Mouse (Mus musculus) cortical plate, adult 2 months (tissue): Measurements from ENCODE around the gene Lin52. TPM values are rescaled to one million over a fixed set of nuclear protein-coding genes. Genes with fewer than 3 reads are reported as not detected.

Source experiments
- H3K27ac ChIP-seq: fragments of 200-500 bp; 2 replicates; pipeline ENCODE4 v1.5.1; 2012; ENCODE audit warnings: low read length, control low read depth, inconsistent platforms; ENCODE audit not compliant: insufficient read depth
- H3K4me1 ChIP-seq: fragments of 200-500 bp; 2 replicates; pipeline ENCODE4 v1.6.1; 2011; ENCODE audit warnings: low read length; ENCODE audit not compliant: control insufficient read depth, insufficient read depth
- H3K4me3 ChIP-seq: fragments of 200-500 bp; 2 replicates; pipeline ENCODE4 v1.5.1; 2011; ENCODE audit warnings: mild to moderate bottlenecking, low read length, control low read depth; ENCODE audit not compliant: insufficient read depth
- CTCF ChIP-seq: fragments of 200-500 bp; IDR thresholded peaks from 2 replicates; pipeline ENCODE4 v1.5.1; 2011; ENCODE audit warnings: mild to moderate bottlenecking, control low read depth, low read length; ENCODE audit not compliant: insufficient read depth; ENCODE audit errors: extremely low read depth
- POLR2A ChIP-seq: fragments of 200-500 bp; IDR thresholded peaks from 2 replicates; pipeline ENCODE4 v1.6.1; 2011; ENCODE audit warnings: mild to moderate bottlenecking, low read length, control low read depth; ENCODE audit not compliant: insufficient read depth; ENCODE audit errors: extremely low read depth
- polyA plus RNA-seq: library from polyadenylated mRNA; depleted of rRNA; stranded (reverse); fragments of >200 nt; gene quantifications from 2 replicates; pipeline ENCODE4 v1.2.3, GENCODE M21; 2012

The Lin52 gene
- polyA plus RNA-seq, 1 experiment: 41.0 TPM

DNA sequence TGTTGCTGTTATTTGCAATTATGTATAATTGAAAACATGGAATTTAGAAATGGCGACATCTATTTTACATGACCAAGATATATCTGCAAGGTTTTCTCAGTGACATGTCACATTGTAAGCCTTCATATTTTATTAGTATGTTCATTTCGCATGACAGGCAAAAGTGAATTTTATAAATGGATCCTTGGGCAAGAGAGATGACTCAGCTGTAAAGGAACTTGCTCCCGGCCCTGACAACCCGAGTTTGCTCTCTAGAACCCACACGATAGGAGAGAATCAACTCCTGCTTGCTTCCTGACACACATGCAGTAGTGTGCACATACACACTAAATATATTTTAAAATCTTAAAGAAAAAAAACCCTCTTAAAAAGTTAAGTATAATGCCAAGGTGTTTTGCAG is 10.2 kb downstream of the Lin52 start:
- TF ChIP-seq CTCF (no peak), POLR2A (no peak)
- H3K4me1 ChIP-seq: no peaks in the 10 kb centered on the region; the same call in 1 of the 2 replicates
- H3K27ac ChIP-seq: no peak overlapping the region
- no peak overlapping the region for H3K4me3 ChIP-seq

DNA sequence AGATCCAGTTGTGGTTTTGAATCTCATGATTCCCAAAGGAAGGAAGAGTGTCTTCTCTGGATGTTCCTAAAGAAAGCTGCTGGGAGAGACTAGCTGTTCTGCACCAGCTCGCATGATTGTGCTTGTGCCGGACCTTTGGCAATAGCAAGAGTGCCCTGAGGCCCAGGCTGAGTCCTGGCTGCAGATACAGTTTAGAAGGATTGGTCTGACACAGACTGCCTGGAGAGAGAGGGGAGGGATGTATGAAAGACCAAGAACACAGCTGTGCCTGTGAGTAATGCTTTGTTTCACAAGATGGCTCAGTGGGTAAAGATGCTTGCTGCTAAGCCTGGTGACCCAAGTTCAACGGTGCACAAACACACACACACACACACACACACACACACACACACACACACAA is 11.6 kb downstream of the Lin52 start:
- TF ChIP-seq POLR2A (no peak), CTCF (no peak)
- H3K27ac ChIP-seq: no peak overlapping the region
- H3K4me3 ChIP-seq: no peak overlapping the region
- H3K4me1 ChIP-seq: no peaks in the 10 kb centered on the region

DNA sequence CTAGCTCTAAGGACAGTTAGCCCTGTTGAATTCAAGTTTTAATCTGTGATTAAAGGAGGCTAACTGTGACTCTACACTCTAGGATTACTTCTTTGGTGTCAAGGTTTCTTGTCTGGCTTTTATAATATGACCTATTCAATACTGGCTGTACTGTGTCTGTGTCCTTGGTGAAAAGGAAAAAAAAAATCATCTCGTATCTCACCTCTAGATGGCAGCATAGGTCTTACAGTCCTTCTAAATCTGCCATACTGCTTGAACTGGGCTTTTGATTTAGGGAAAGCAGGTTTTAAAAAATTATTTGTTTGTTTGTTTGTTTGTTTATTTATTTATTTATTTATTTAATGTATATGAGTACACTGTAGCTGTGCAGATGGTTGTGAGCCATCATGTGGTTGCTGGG is 17.5 kb downstream of the Lin52 start:
- Histone ChIP-seq H3K27ac (no peak overlapping the region), H3K4me1 (no peaks in the 10 kb centered on the region), H3K4me3 (no peak overlapping the region)
- TF ChIP-seq CTCF (no peak), POLR2A (no peak)

DNA sequence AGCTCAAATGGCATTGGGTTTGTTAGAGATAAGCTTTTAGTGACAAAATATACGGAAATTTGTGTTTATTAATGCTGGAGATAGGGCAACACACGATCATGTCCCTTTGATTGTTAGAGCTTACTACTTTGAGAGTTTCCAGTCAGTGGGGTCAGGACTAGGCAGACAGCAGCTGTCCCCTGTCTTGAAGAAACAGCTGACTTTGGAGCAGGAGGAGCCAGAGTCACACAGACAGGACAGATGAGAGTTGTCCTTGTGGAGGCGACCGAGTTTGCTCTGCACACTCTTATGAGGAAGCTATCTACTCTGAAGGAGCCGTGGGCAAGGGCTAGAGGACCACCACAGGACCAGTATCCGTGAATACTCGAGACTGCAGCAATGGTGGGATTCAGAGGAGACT is 27.7 kb downstream of the Lin52 start:
- Histone ChIP-seq H3K4me1 (no peaks in the 10 kb centered on the region), H3K4me3 (no peak overlapping the region), H3K27ac (no peak overlapping the region)
- no peak for TF ChIP-seq CTCF
- TF ChIP-seq POLR2A: no peak

DNA sequence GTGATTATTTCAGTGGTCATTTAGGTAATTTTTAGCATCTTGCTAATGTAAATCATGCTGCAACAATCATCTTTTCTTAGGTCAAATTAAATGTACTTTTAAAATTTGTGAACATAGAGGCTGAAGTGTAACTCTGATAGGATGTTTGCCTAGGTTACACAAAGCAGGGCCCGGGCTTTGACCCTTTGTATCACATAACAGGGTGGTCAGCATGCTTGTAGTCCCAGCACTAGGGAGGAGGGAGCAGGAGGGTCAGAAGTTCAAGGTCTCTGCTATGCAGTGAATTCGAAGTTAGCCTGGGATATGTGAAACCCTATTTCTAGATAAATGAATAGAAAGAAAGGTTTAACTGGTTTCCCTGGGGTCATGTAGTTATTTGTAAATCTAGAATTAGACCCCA is 30.0 kb downstream of the Lin52 start:
- no peak overlapping the region for H3K4me3 ChIP-seq
- no peak for TF ChIP-seq CTCF
- no peak for TF ChIP-seq POLR2A
- H3K4me1 ChIP-seq: no peaks in the 10 kb centered on the region
- H3K27ac ChIP-seq: no peak overlapping the region

DNA sequence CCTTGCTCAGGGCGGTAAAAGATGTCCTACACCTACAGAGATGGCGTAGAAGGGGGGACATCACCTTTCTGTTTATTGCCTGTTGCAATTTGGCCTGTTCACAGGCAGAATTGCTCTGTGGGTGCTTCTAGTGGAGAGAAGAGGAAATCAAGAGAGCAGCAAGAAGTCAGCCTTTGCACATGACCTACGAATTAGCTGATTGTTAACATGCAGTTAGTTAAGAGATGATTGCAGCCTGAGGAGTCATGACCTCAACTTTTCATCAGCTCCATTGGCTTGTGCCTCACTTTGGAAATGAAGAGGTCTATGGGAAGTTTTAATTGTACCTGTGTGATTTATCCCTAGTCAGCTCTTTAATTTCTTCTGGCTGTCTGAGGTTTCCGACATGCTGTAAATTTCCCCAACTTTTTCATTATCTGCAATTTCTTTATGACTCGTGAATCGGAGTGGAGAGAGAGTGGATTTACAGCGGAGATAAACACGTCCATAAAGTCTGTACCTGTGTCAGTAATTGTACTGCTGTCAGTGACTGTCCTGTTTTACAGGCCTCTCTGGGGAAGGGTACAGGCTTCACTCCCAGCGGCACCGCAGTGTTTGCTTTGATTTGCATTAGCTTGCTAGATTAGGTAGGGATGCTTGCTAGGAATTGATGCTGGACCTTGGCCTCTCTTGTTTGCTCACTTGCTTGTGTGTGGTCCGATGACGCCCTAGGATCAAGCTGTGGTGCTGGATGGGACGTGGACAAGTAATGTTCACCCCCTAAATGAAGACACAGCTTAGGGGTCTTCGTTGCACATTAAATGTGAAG is 31.8 kb downstream of the Lin52 start:
- H3K4me3 ChIP-seq: no peak overlapping the region
- TF ChIP-seq POLR2A: no peak
- TF ChIP-seq CTCF: no peak
- H3K27ac ChIP-seq: no peak overlapping the region
- H3K4me1 ChIP-seq: no peaks in the 10 kb centered on the region

DNA sequence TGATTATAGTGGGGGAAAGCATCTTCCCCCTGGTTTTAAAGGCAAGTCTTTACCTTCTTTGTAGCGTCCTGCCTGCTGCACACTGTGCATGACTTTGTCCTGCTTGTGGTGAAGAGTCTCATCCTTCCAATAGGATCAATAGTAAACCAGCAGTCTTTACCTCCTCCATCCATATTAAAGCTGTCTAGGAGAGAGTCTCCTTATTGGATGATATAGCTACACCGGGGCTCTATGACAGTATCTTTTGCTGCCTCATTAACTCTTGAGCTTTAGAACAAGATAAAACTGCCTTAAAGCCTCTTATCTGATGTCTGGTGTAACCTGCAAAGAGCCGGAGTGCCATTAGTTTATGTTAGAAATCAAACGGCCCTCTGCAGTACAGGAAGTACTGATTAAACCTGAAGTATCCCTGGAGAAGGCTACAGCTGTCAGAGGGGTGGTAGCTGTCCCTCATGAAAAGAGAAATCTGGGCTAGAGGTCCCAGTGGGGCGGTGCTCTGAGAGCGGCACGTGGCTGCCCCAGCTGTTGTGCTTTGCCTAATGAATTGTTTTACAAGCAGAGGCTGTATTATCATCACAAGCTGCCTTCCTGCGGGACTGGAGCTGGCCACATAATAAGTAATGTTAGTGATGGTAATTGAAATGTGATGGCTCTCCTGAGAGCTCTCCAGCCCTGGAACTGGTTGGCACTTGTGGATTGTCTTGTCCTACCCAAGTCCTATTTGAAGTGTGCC is 36.3 kb downstream of the Lin52 start:
- Histone ChIP-seq H3K4me1 (no peaks in the 10 kb centered on the region), H3K27ac (no peak overlapping the region), H3K4me3 (no peak overlapping the region)
- TF ChIP-seq POLR2A (no peak), CTCF (no peak)

DNA sequence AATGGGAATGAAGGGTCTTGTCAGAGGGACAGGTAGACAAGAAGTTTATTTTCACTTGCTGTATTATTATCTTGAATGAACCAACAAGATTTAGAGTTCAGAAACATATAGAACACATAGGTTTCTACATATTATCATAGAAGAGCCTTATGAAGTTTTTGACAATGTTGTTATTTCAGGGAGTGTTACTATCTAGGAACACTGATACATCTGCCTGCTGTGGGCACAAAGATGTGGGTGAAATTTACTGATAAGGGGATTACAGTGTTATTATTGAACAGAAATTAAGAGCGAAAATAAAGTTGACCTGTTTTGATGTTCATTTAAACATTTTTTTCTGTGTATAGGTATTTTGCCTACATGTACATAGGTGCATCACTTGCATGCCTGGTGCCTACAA is 45.6 kb downstream of the Lin52 start:
- TF ChIP-seq POLR2A: no peak
- no peak for TF ChIP-seq CTCF
- Histone ChIP-seq H3K4me1 (no peaks in the 10 kb centered on the region), H3K4me3 (no peak overlapping the region), H3K27ac (no peak overlapping the region)

DNA sequence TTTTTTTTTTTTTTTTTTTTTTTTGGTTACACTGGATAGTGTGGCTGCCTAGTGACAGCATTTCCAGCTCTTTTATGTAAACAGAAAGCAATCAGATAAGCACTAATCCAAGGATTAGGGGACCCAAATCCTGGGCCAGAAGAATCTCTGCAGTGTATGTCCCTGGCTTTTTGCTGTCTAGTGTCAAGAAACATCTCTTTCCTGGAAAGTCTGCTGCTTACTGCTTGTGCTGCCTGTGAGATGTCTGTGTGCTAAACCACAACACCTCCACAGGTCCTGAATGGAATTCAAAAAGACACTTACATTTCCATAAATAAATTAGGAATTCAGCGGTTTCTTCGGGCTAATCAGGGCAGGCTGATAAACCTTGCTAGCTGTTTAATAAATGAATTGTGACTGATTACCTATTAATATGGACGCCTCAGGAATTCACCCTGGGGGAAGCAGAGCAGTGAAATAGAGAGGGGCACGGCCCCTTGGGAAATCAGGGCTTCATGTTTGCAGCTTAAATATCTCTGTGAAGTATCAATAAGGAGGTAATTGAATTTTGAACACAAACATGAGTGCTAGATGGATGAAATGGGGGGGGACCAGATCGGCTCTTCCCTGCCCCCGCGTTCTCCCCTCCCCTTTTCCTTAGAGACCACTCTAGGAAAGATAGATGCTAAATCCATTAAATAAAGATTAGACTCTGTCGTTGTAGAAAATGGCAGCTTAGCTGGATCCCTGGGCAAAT is 49.5 kb downstream of the Lin52 start:
- TF ChIP-seq POLR2A: no peak
- TF ChIP-seq CTCF: no peak
- Histone ChIP-seq H3K27ac (no peak overlapping the region), H3K4me1 (no peaks in the 10 kb centered on the region), H3K4me3 (no peak overlapping the region)
